Mouse (Mus musculus) liver, adult (tissue): ENCODE results near the gene Pfkl.

ENCODE experiments used
- GATA4 ChIP-seq: IDR thresholded peaks from 2 replicates; pipeline ENCODE4 v1.6.1; 2014; ENCODE audit warnings: mild to moderate bottlenecking, low read length; ENCODE audit not compliant: insufficient replicate concordance

Gene Pfkl

DNA sequence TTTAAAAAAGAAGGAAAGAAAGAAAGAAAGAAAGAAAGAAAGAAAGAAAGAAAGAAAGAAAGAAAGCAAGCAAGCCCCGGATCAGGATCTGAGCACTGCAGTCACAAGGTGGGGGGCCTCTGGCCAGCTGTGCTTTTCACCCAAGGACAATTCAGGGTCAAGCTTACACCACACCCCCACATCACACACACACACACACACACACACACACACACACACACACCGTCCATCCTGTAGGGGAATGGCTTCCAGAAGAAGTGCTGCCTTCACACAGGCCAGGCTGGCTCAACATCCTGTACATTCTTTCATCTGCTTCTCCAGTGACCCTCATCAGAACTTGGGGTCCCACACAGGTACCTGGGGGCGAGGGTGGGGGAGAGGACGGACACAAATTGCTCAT lies 9.4 kb upstream of the Pfkl start:
- TF ChIP-seq GATA4 = no peak

DNA sequence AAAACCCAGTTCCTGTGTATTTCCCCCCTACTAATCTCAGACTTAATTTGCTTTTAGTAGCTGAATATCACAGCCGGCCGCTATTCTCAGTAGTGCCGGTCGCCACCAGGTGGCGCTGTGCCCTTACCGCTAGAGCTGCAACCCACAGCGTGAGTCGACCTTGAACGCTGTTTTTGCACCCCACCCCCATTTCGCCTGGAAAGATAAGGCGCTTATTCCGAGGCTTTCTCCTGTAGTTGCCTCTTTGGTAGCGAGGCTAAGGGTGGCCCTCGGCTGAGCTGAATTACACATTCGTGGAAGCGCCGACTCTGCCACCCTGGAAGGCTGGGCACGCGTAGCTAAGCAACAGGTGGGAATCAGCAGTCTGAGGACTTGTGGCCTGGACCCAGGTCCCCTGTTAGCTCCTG lies 8.9 kb upstream of the Pfkl start:
- peak; percentile 85; the same call in 1 of the 2 replicates for TF ChIP-seq GATA4

DNA sequence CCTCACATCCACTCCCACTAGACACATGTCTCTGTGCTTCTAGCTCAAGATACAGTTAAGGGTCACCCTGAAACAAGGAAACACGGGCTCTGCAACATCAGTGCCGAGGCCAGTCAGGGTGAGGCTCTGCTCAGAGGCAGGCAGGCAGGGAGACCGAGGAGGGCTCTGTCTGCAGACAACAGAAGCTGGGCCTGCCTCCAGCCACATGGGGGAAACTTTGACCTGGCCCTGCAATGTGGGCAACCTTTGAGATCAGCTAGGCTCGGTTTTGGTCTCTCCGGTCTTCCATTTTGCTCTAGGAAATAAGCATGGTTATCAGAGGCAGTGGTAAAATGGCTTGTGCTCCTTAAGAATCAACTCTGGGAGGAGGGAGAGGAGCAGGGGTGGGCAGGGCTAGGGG lies 6.5 kb upstream of the Pfkl start:
- TF ChIP-seq GATA4 = no peak

DNA sequence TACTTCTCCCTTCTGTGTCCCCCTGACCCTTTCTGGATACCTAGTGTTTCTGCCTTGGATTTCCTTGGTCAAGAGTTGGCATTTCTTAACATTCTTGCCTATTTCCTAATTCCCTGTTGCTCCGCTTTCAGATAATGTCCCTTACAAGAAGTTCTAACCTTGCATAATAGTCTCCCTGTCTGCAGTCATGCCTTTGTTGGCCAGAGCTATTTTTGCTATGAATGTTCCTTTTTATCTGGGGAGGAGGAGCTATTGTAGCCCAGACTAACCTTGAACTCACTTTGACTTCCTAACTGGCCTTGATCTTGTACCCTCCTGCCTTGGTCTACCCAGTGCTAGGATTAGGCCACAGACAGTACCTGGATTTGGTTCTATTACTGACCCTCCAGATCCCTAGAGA lies 5.6 kb upstream of the Pfkl start:
- no peak for TF ChIP-seq GATA4

DNA sequence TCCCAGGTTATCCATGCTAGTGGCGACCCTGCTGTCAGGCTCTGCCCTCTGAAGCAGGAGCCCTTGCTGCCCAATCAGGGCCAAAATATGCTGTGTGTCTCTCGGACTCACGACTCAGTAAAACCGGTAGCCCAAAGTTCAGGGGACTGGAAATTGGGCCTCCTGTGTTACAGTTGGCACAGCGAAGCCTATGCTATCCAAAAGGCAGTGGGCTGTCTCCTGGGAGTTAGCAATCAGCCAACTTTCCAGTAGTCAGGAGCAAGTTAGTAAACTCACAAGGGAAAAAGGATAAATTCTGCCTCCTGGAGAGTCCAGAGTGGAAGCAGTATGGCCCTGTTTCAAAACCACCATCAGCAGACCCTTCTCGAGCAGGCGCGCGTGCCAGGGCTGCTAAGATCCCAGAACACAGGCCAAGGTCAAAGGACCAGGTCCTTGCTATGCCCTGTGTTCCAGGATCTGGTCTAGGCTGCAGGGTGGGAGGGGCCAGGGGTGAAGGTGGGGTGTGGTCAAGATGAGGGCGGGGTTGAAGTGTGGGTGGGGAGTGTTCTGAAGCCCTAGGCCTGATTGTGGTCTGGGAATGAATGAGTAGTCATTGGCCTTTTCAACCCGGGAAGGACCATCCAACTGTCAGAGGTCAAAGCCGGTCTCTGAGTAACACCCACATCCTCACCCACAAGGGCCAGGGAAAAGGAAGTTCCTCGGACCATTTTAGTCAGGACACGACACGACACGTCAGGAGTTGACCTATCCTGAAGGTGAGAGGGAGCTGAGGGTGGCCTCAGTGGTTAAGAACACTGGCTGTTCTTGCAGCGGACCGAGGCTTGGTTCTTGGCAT lies 3.0 kb upstream of the Pfkl start:
- TF ChIP-seq GATA4 = no peak

DNA sequence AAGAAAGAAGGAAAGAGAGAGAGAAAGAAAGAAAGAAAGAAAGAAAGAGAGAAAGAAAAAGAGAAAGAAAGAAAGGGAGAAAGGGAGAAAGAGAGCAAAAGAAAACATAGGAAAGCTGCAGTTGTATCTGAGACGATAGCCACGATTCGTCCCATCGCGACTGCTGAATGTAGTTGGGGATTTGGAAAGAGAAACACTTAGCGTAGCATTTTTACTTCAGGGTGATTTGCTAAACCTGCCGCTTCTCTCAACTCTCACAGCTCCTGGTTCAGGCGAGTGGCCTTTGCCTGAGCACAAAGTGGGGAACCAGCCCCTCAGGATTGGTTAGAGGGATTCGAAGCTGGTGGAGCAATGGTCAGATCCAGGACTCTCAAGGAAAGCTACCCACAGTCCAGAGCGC lies 452 bp upstream of the Pfkl start:
- TF ChIP-seq GATA4 = no peak

DNA sequence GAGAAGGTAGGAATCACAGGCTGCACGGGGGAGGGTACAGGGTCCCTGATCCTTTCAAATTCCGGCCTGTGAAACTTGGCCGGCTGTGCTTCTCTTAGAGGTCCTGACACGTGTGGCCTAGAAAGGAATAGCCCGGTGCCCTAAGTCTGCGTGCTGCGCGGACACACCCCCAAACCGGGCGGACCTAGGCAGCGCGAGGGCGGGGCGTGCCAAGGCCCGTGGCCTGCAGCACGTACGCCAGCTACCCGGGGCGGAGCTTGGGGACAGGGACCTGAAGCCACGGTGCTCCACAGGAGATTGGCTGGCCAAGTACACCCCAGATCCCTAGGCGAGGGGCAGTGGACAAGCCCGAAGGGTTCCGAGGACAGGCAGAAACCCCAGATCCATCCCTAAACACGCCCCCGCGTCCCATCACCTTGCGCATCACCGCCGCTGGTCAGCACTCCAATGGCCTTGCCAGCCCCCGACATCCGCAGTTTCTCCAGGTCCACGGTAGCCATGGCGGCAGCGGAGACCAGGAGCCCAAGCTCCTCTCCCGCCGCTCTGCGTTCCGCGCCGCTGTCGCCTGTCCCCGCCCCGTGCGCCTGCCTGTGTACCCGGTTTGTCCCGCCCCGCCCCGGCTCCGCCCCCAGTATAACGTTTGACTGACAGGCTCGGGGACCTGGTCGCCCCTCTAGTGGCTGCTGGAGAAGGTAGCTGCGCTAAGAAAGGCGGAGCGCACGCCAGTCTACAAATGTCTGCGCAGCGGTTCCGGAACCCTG lies 519 bp downstream of the Pfkl start:
- peak; percentile 10; the same call in 1 of the 2 replicates for TF ChIP-seq GATA4

DNA sequence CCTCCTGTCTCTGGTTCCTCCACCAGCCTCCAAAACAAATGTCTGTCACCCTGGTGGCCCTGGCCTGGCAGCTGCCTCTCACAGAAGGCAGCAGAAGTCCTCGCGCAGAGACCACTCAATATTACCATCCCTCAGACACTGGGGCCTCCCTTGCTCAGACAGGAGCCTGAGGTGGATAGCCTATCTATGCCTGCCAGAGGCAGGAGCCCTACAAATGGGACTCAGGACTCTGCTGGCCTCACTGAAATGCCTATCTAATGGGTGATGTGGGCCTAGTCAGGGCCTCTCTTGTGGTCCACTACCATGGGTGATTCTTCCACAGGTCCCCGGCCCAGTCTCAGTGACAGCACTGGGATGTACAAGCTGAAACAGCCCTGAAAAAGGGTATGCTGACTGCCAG lies 1.7 kb downstream of the Pfkl start:
- no peak for TF ChIP-seq GATA4

DNA sequence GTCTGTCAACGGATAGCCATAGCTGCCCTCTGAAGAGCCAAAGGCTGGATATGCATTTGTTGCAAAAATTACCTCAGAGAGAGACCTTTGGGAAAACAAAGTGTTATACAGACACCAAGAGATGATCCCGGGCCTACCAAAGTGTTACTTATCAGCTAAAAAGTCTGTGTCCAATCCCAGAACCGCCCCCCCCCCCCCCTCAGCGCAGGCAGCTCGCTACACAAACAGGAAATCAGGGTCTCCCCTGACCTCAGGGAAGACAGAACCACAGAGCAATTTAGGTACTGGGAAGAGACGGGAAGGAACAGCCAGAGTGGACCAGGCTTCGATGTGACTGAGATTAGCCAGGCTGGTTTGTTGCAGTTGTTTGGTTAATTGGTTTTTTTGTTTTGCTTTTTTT lies 2.7 kb downstream of the Pfkl start:
- no peak for TF ChIP-seq GATA4

DNA sequence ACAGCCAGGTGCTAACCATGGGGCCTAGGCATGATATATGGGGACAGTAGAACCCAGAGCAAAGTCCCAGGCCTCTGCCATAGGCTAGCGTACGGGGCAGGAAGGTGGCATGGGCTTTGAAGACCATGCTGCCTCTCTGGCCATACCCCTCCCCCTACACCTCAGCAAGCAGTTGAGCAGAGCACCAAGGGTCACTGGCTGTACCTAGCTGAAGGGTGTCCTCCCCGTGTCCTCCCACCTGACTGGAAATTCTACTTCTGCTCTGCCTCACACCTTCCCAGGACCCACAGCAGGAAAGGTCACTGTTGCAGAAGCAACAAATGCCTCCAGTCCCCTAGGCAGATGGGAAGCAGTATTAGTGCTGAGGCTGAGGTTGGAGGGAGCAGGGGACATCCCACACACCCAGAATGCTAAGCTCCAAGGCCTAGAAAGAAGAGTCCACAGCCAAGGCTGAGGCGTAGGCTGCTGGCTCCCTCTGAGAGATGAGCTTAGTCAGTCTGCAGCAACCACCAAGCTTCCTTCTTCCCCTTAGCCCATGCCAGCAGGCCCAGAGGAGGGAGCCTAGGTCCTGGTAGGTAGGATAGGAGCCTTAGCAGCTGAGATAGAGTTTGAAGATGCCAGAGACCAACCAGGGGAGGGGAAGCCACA lies 4.0 kb downstream of the Pfkl start:
- TF ChIP-seq GATA4 = no peak

DNA sequence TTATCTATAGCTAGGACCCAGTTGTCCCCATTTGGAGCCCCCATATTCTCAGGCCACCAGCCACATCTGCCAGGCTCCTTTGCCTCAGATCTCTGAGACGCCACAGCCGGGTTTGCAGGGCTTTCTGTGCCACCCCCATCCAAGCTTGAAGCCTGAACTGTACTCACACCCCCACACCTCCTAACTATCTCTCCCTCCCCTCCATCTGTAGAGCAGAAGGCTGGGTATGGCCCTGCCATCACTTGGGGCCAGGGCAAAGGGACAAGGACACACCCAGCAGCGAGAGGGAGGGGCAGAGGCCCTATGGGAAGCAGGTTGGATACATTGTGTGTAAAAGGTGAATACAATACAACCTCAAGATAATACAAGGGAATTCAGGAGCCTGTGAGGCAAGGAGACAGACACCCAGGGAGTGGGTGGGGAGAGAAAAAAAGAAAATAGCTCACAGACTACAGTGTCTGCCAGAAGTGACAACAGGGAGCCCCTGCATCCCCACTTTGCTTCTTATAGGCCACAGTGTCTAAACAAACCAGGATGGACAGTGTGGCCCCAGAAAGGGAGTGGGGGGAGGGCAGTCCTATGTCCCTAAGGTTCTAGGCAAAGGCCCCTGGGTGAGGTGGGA lies 5.3 kb downstream of the Pfkl start:
- no peak for TF ChIP-seq GATA4

- TF ChIP-seq GATA4 = no peak
Measured at GRCm38 (mm10) chr10:78002316-78002715, 7.6 kb downstream of the Pfkl start.

GRCm38 (mm10) chr10:78001796-78002195 lies 8.1 kb downstream of the Pfkl start:
- TF ChIP-seq GATA4 = no peak

GRCm38 (mm10) chr10:78000200-78000599 lies 9.7 kb downstream of the Pfkl start:
- TF ChIP-seq GATA4 = no peak

DNA sequence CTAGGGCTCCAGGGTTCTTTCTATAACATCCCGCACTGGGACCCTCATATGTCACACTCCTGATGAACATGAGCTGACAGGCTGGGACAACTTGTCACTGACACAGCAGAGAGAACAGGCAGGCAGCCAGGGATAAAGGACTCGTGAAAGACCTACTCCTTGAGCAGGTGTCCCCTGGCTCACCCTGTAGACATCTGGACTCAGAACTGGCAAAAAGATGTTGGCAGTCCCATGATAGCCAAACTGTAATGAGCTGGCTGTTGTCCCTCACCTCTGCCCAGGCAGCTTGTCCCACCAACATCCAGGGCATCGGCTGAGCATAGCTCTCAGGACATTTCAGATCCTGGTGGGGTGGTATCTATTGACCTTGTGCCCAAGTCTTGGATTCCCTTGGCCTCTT lies 14.2 kb downstream of the Pfkl start:
- TF ChIP-seq GATA4 = no peak
